In genomic region chr5:123444069-123444468, GRCm38 (mm10) we compare ENCODE assay signal across 10 mouse cellular contexts. TPM values are rescaled to one million over a fixed set of nuclear protein-coding genes. Genes with fewer than 3 reads are reported as not detected.
A peak's percentile ranks its signal among the peaks of the same experiment; 100 is the strongest.
DNase-seq lines count a peak whose midpoint lies in the region; ATAC-seq lines count a peak whose summit lies in the region.
"Had no signal": no experiment of that assay in that cellular context is flagged by ENCODE, and none has a peak within 500 bp of the region (broad histone marks: within the 10 kb centered on the region; RNA-seq: fewer than 3 reads in every experiment).

No protein-coding gene starts in this region.

- no peaks in the 10 kb centered on the region for H3K4me1 ChIP-seq in hindbrain, embryonic 14.5 days (replicated peaks; ENCODE audit: control insufficient read depth, insufficient read depth, low read length)
- H3K4me1 ChIP-seq in hindbrain, embryonic 12.5 days, result no peaks in the 10 kb centered on the region
- H3K4me1 ChIP-seq: embryonic facial prominence, embryonic 13.5 days had no signal

- H3K4me3 ChIP-seq in hindbrain, embryonic 14.5 days (replicated peaks; ENCODE audit: low read length), result no peak overlapping the region
- H3K4me3 ChIP-seq in hindbrain, embryonic 12.5 days, result no peak overlapping the region
- H3K4me3 ChIP-seq: embryonic facial prominence, embryonic 13.5 days had no signal

- H3K9ac ChIP-seq in hindbrain, embryonic 14.5 days, result no peak overlapping the region
- no peak overlapping the region for H3K9ac ChIP-seq in hindbrain, embryonic 12.5 days
- H3K9ac ChIP-seq: embryonic facial prominence, embryonic 13.5 days had no signal

- H3K4me2 ChIP-seq in hindbrain, embryonic 14.5 days (replicated peaks), result no peak overlapping the region
- no peak overlapping the region for H3K4me2 ChIP-seq in hindbrain, embryonic 12.5 days (replicated peaks)
- H3K4me2 ChIP-seq: embryonic facial prominence, embryonic 13.5 days had no signal

- no peak for ATAC-seq in hindbrain, embryonic 14.5 days (ENCODE audit: low FRiP score)
- no peak for ATAC-seq in hindbrain, embryonic 12.5 days (ENCODE audit: low FRiP score)
- ATAC-seq in granulocyte monocyte progenitor cell, adult 5-6 weeks (replicated peaks; ENCODE audit: poor library complexity, severe bottlenecking), result peak; percentile 65
- ATAC-seq in megakaryocyte, adult 5-6 weeks (ENCODE audit: poor library complexity, severe bottlenecking), result peak; percentile 74

- H3K27me3 ChIP-seq in hindbrain, embryonic 14.5 days (ENCODE audit: control insufficient read depth, insufficient read depth, low read length), result no peaks in the 10 kb centered on the region
- no peaks in the 10 kb centered on the region for H3K27me3 ChIP-seq in hindbrain, embryonic 12.5 days
- H3K27me3 ChIP-seq: embryonic facial prominence, embryonic 13.5 days had no signal

- H3K27ac ChIP-seq in hindbrain, embryonic 14.5 days, result no peak overlapping the region
- H3K27ac ChIP-seq in hindbrain, embryonic 12.5 days, result no peak overlapping the region
- H3K27ac ChIP-seq: embryonic facial prominence, embryonic 13.5 days had no signal

- WGBS in hindbrain, embryonic 14.5 days, result 52% methylated on average over 4 of the region's 4 CpGs
- 50% methylated on average over 4 of the region's 4 CpGs for WGBS in hindbrain, embryonic 12.5 days

- H3K36me3 ChIP-seq in hindbrain, embryonic 14.5 days (replicated peaks; ENCODE audit: control insufficient read depth, insufficient read depth), result peaks cover 74% of the 10 kb centered on the region
- H3K36me3 ChIP-seq in hindbrain, embryonic 12.5 days, result peaks cover 57% of the 10 kb centered on the region

- no peaks in the 10 kb centered on the region for H3K9me3 ChIP-seq in hindbrain, embryonic 14.5 days (ENCODE audit: control insufficient read depth, low read length)
- H3K9me3 ChIP-seq in hindbrain, embryonic 12.5 days (replicated peaks), result no peaks in the 10 kb centered on the region
- H3K9me3 ChIP-seq: embryonic facial prominence, embryonic 13.5 days had no signal

- DNase-seq in hindbrain, embryonic 14.5 days (ENCODE audit: low spot score), result peak; percentile 85
- peak; percentile 81 for DNase-seq in ZHBTc4 (ENCODE audit: low read depth, low spot score)
- DNase-seq in cerebellum, postnatal 4 days (ENCODE audit: low spot score in 2 of 2), result peak; percentile 43 to 75
- DNase-seq in layer of hippocampus, postnatal 14 days (ENCODE audit: low spot score in 2 of 2), result peak; percentile 78 to 79
- DNase-seq in spleen, postnatal 4 days (ENCODE audit: low spot score in 2 of 2), result peak; percentile 50 to 80

RNA-seq across cellular contexts. Expression of gene Lrrc43, which starts 45.0 kb away (rescaled TPM):
- polyA plus RNA-seq in hindbrain, embryonic 14.5 days (2014; fragmentation: Nextera tagmentation; extraction: Ambion mirVana), result 0.43 and 0.89 TPM in 2 replicates
- polyA plus RNA-seq in hindbrain, embryonic 12.5 days (2016; fragmentation: Nextera tagmentation; extraction: Ambion mirVana), result 0.34 and 0.36 TPM in 2 replicates
- total RNA-seq in granulocyte monocyte progenitor cell, adult 5-6 weeks (2014; fragmentation: Nextera tagmentation), result not detected in 2 replicates
- not detected in 2 replicates for total RNA-seq in granulocyte monocyte progenitor cell, adult 5-6 weeks (2017)
- 1 to 10 TPM; 1.1 to 1.5 TPM for total RNA-seq in layer of hippocampus, postnatal 14 days (2021)
- total RNA-seq in megakaryocyte, adult 5-6 weeks (2015), result not detected in 2 replicates
- not detected in 2 replicates for total RNA-seq in megakaryocyte, adult 5-6 weeks (2017)
- polyA plus RNA-seq: embryonic facial prominence, embryonic 13.5 days had no signal

RNA-seq across cellular contexts. Expression of gene Il31, which starts 45.2 kb away (rescaled TPM):
- not detected in 2 replicates for polyA plus RNA-seq in hindbrain, embryonic 14.5 days (2014; fragmentation: Nextera tagmentation; extraction: Ambion mirVana)
- not detected in 2 replicates for polyA plus RNA-seq in hindbrain, embryonic 12.5 days (2016; fragmentation: Nextera tagmentation; extraction: Ambion mirVana)
- not detected in 2 replicates for total RNA-seq in granulocyte monocyte progenitor cell, adult 5-6 weeks (2014; fragmentation: Nextera tagmentation)
- total RNA-seq in granulocyte monocyte progenitor cell, adult 5-6 weeks (2017), result not detected in 2 replicates
- not detected for total RNA-seq in layer of hippocampus, postnatal 14 days (2021)
- not detected in 2 replicates for total RNA-seq in megakaryocyte, adult 5-6 weeks (2015)
- not detected in 2 replicates for total RNA-seq in megakaryocyte, adult 5-6 weeks (2017)
- polyA plus RNA-seq: embryonic facial prominence, embryonic 13.5 days; neural tube, embryonic 14.5 days had no signal

RNA-seq across cellular contexts. Expression of gene Mlxip, which starts 49.5 kb away (rescaled TPM):
- polyA plus RNA-seq in hindbrain, embryonic 14.5 days (2014; fragmentation: Nextera tagmentation; extraction: Ambion mirVana), result 21.1 and 21.7 TPM in 2 replicates
- 20.7 and 21.6 TPM in 2 replicates for polyA plus RNA-seq in hindbrain, embryonic 12.5 days (2016; fragmentation: Nextera tagmentation; extraction: Ambion mirVana)
- 46.9 and 52.3 TPM in 2 replicates for total RNA-seq in granulocyte monocyte progenitor cell, adult 5-6 weeks (2014; fragmentation: Nextera tagmentation)
- 11.1 and 11.9 TPM in 2 replicates for total RNA-seq in granulocyte monocyte progenitor cell, adult 5-6 weeks (2017)
- total RNA-seq in layer of hippocampus, postnatal 14 days (2021), result 10 to 100 TPM; 22.9 to 25.2 TPM
- 37.0 and 40.0 TPM in 2 replicates for total RNA-seq in megakaryocyte, adult 5-6 weeks (2015)
- 11.7 and 15.9 TPM in 2 replicates for total RNA-seq in megakaryocyte, adult 5-6 weeks (2017)

Comparison
In these comparisons a context has a peak if more than half of its experiments do, and no peak if none do; other contexts are left out.
1. ATAC-seq: peak in granulocyte monocyte progenitor cell, adult 5-6 weeks (single experiment) and megakaryocyte, adult 5-6 weeks (single experiment); none in hindbrain, embryonic 14.5 days (single experiment) and hindbrain, embryonic 12.5 days (single experiment).
2. Peak in every context shown above with its lines, with median percentiles within 50 percentile points of each other: DNase-seq.